Mouse (Mus musculus) limb, embryonic 14.5 days (tissue): ENCODE results near the gene Sgsm3. TPM values are rescaled to one million over a fixed set of nuclear protein-coding genes. Genes with fewer than 3 reads are reported as not detected.

Experiments used
- ATAC-seq: fragments of 200-750 bp; cut with Nextera tagmentation; 2 replicates; pipeline ENCODE4 v1.8.0; 2017; ENCODE audit warnings: low read depth, moderate number of reproducible peaks, moderate TSS enrichment; ENCODE audit not compliant: low FRiP score
- DNase-seq: peaks from one replicate; pipeline ENCODE4 v3.0.0-alpha.2; 2015; ENCODE audit warnings: low spot score
- H3K27ac ChIP-seq: fragments of 300-500 bp; sonication (generic); replicated peaks from 2 replicates; pipeline ENCODE4 v1.5.1; 2014; ENCODE audit warnings: low read depth, mild to moderate bottlenecking, low read length, moderate library complexity, mixed read lengths
- H3K27me3 ChIP-seq: fragments of 300-500 bp; sonication (generic); 2 replicates; pipeline ENCODE4 v1.6.1; 2014; ENCODE audit warnings: low read length, mixed read lengths; ENCODE audit not compliant: control insufficient read depth, insufficient read depth
- H3K36me3 ChIP-seq: fragments of 300-500 bp; sonication (generic); 2 replicates; pipeline ENCODE4 v1.6.1; 2014; ENCODE audit warnings: mild to moderate bottlenecking, low read length, moderate library complexity, mixed read lengths; ENCODE audit not compliant: control insufficient read depth, insufficient read depth
- H3K4me1 ChIP-seq: fragments of 300-500 bp; sonication (generic); 2 replicates; pipeline ENCODE4 v1.6.1; 2014; ENCODE audit warnings: antibody characterized with exemption, low read length, mixed read lengths; ENCODE audit not compliant: control insufficient read depth, insufficient read depth
- H3K4me2 ChIP-seq: fragments of 300-500 bp; sonication (generic); replicated peaks from 2 replicates; pipeline ENCODE4 v1.6.1; 2014; ENCODE audit warnings: low read depth, mild to moderate bottlenecking, low read length, moderate library complexity; ENCODE audit not compliant: severe bottlenecking
- H3K4me3 ChIP-seq: fragments of 300-500 bp; sonication (generic); replicated peaks from 2 replicates; pipeline ENCODE4 v1.5.1; 2014; ENCODE audit warnings: low read length
- H3K9ac ChIP-seq: fragments of 300-500 bp; sonication (generic); 2 replicates; pipeline ENCODE4 v1.6.1; 2014; ENCODE audit warnings: mild to moderate bottlenecking, low read depth, low read length, moderate library complexity; ENCODE audit not compliant: severe bottlenecking
- H3K9me3 ChIP-seq: fragments of 300-500 bp; sonication (generic); 2 replicates; pipeline ENCODE4 v1.6.1; 2016; ENCODE audit warnings: low read length; ENCODE audit not compliant: control insufficient read depth
- POLR2A ChIP-seq: fragments of 200-500 bp; IDR thresholded peaks from 2 replicates; pipeline ENCODE4 v1.8.0; 2012; ENCODE audit warnings: inconsistent platforms, mild to moderate bottlenecking, moderate library complexity, borderline replicate concordance; ENCODE audit not compliant: insufficient read depth, insufficient read length; ENCODE audit errors: extremely low read depth
- WGBS: fragments of 180-500 bp; shearing (Covaris S2); extraction: QIAGEN DNeasy Blood & Tissue Kit; methylation state at CpG from one replicate; pipeline ENCODE4 v1.1.7; 2014; 5-methylcytosine and 5-hydroxymethylcytosine counted together
- polyA plus RNA-seq, 2 experiments: library from polyadenylated mRNA; depleted of rRNA in 1 of 2; stranded (reverse) in 1 of 2; unstranded in 1 of 2; fragments of >200 nt; fragmentation: Nextera tagmentation in 1 of 2; extraction: Ambion mirVana in 1 of 2; gene quantifications; 2 replicates each; pipeline versions ENCODE4 v1.2.1 to v1.2.3; 2012 to 2014

Sgsm3 gene
- polyA plus RNA-seq, 2 experiments, result 26.2 to 32.1 TPM

DNA sequence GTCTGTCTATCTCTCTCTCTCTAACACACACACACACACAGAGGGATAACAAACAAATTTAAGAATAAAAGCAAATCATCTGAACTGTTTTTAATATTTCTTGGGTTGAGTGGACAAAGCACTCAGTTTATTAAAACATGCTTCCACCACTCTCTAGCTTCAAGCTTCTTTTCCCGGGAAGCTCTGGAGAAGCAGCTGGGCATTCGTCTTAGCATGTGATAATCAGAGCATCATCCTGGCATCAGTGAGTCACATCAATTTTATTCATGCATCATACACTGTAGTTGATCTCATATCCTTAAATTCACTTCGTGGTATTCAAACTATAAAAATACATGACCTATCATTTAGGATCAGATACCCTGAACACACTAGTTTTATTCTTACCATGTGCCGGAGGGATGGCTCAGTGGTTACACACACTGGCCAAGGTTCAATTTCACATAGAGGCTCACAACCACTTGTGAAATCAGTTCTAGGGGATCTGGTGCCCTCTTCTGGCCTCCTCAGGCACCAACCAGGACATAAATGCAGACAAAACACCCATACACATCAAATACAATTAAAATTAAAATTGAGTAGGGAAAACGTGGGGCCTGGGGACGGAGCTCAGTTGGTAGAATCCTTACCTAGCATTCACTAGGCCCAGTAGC, 72.0 kb downstream of the Sgsm3 start:
- 70% methylated on average over 6 of the region's 6 CpGs for WGBS
- no peak for ATAC-seq
- Histone ChIP-seq H3K4me3 (no peak overlapping the region), H3K36me3 (peaks cover 2% of the 10 kb centered on the region; the same call in 1 of the 2 replicates), H3K9me3 (no peaks in the 10 kb centered on the region), H3K4me1 (no peaks in the 10 kb centered on the region), H3K27ac (no peak overlapping the region), H3K4me2 (no peak overlapping the region), H3K9ac (no peak overlapping the region), H3K27me3 (no peaks in the 10 kb centered on the region)
- no peak for TF ChIP-seq POLR2A
- DNase-seq, result no peak

DNA sequence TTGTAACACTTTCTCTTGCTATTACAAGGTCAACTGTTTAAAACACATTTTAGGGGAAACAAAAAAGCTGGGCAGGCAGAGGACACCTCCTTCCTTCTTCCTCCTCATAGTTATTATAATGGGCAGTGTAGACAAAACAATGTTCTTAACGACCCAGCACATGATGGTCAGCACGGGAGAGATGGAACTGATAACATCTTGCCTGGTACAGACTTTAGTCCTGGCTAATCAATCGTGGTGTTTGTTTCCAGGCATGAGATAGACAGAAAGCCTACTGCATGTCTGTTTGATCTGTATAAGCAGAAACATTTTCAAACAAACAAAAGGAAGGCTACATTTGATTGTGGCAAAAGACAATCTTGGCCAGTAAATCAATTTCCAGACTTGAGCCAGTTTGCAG, 72.9 kb downstream of the Sgsm3 start:
- 36% methylated on average over 3 of the region's 3 CpGs for WGBS
- H3K4me3 ChIP-seq, result no peak overlapping the region
- TF ChIP-seq POLR2A, result no peak
- ATAC-seq (no peak), DNase-seq (no peak)
- no peaks in the 10 kb centered on the region for H3K9me3 ChIP-seq
- H3K4me1 ChIP-seq, result no peaks in the 10 kb centered on the region
- no peak overlapping the region for H3K27ac ChIP-seq
- no peaks in the 10 kb centered on the region for H3K27me3 ChIP-seq
- H3K4me2 ChIP-seq, result no peak overlapping the region
- no peak overlapping the region for H3K9ac ChIP-seq
- no peaks in the 10 kb centered on the region for H3K36me3 ChIP-seq

DNA sequence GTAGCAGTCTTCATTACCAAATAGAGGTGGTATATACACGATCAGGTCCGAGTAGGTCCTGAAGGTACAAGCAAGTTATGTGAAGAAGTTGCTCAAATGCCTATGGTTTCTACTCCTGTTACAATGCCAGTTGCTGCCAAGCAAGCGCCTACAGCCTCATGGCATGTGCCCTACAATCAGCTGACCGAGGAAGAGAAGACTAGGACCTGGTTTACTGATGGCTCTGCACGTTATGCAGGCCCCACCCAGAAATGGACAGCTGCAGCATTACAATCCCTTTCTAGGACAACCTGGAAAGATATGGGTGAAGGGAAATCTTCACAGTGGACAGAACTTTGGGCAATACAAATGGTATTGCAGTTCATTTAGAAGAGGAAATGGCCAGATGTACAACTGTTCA, 74.9 kb downstream of the Sgsm3 start:
- no peaks in the 10 kb centered on the region for H3K4me1 ChIP-seq
- ATAC-seq (no peak), DNase-seq (no peak)
- no peak for TF ChIP-seq POLR2A
- H3K9ac ChIP-seq, result no peak overlapping the region
- H3K27ac ChIP-seq, result no peak overlapping the region
- H3K4me3 ChIP-seq, result no peak overlapping the region
- H3K9me3 ChIP-seq, result no peaks in the 10 kb centered on the region
- H3K4me2 ChIP-seq, result no peak overlapping the region
- 93% methylated on average over 5 of the region's 5 CpGs for WGBS
- H3K36me3 ChIP-seq, result no peaks in the 10 kb centered on the region
- H3K27me3 ChIP-seq, result no peaks in the 10 kb centered on the region

DNA sequence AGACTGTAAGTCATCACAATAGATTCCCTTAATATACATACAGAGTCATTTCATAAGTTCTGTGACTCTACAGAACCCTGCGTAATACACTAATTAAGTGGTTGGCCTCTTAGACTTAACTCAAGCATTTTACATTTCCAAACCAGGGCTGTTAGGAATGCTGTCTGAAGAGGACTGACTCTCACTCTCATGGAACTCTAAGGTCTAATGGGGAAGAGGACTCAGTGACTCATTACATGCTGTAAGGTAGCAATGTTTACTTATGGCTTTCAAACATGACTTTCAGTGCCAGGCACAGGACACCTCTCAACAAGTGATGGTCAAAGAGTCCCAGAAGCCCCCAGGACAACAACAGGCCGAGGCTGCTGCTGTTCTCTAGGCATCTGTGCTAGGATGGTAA, 77.9 kb downstream of the Sgsm3 start:
- H3K36me3 ChIP-seq, result no peaks in the 10 kb centered on the region
- no peak overlapping the region for H3K4me2 ChIP-seq
- WGBS, result 95% methylated on average over 2 of the region's 2 CpGs
- DNase-seq, result no peak
- no peak overlapping the region for H3K9ac ChIP-seq
- no peak for ATAC-seq
- no peaks in the 10 kb centered on the region for H3K4me1 ChIP-seq
- H3K4me3 ChIP-seq, result no peak overlapping the region
- no peak overlapping the region for H3K27ac ChIP-seq
- no peaks in the 10 kb centered on the region for H3K27me3 ChIP-seq
- no peaks in the 10 kb centered on the region for H3K9me3 ChIP-seq
- TF ChIP-seq POLR2A, result no peak

DNA sequence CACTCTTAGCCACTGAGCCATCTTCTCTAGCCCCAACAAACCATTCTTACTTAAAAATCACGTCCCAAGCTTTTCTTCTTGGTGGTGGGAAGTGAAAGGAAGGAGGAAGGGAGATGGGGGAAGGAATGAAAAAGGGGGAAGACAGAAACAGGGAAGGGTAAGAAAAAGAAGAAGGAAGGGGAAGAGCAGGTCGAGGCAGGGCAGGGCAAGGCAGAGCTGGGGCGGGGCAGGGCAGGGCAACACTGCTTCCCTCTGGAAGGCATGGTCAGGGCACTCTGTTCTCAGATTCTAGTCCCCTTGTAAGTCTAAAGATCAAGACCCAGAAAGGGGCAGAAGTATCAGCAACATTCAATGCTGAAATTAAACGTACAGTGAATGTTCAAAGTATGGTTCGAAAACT, 80.2 kb downstream of the Sgsm3 start:
- no peak for TF ChIP-seq POLR2A
- H3K27ac ChIP-seq, result no peak overlapping the region
- ATAC-seq, result no peak
- no peak overlapping the region for H3K4me3 ChIP-seq
- H3K4me2 ChIP-seq, result no peak overlapping the region
- no peaks in the 10 kb centered on the region for H3K27me3 ChIP-seq
- no peak overlapping the region for H3K9ac ChIP-seq
- H3K4me1 ChIP-seq, result peaks cover 15% of the 10 kb centered on the region
- no peaks in the 10 kb centered on the region for H3K9me3 ChIP-seq
- no peak for DNase-seq
- H3K36me3 ChIP-seq, result no peaks in the 10 kb centered on the region
- WGBS, result 93% methylated on average over 5 of the region's 5 CpGs
